Mouse (Mus musculus) heart, adult 10 weeks (tissue): ENCODE results near the gene Ap2b1. TPM values are rescaled to one million over a fixed set of nuclear protein-coding genes. Genes with fewer than 3 reads are reported as not detected.

Source experiments
- polyA plus RNA-seq: library from polyadenylated mRNA; stranded (reverse); fragments of 350-450 nt; fragmentation: Illumina TruSeq; extraction: RNeasy Lipid Tissue Mini Kit (QIAGEN cat#74804); gene quantifications from one replicate; pipeline ENCODE4 v1.2.3, GENCODE M21; 2014; ENCODE audit warnings: low read depth, low replicate concordance

The Ap2b1 gene
- polyA plus RNA-seq: 27.5 TPM

GRCm38 (mm10) chr11:83298225-83299195 is at the start of gene Ap2b1:
TSS of gene Ap2b1 (plus strand) at chr11:83299024.

GRCm38 (mm10) chr11:83286566-83286965 is 12.3 kb upstream of the Ap2b1 start, which contains the start of gene Slfn14:
TSS of gene Slfn14 (minus strand) at chr11:83286726.

GRCm38 (mm10) chr11:83302526-83303251 is 3.9 kb downstream of the Ap2b1 start, which contains the start of gene Pex12:
TSS of gene Pex12 (minus strand) at chr11:83302586.

GRCm38 (mm10) chr11:83409087-83409754 is 110.4 kb downstream of the Ap2b1 start, which contains the start of gene Rasl10b:
TSS of gene Rasl10b (plus strand) at chr11:83409137.

GRCm38 (mm10) chr11:83429355-83429754 is 130.5 kb downstream of the Ap2b1 start, which contains the start of gene Gas2l2:
TSS of gene Gas2l2 (minus strand) at chr11:83429455.

GRCm38 (mm10) chr11:83437377-83437776 is 138.6 kb downstream of the Ap2b1 start, which contains the start of gene 1700020L24Rik:
TSS of gene 1700020L24Rik (plus strand) at chr11:83437677.

Other genes starting within 250 kb of the Ap2b1 start
- 7.0 TPM for gene Slfn2, start 233.9 kb upstream of the Ap2b1 start, polyA plus RNA-seq
- 0.55 TPM for gene Slfn1, start 182.2 kb upstream of the Ap2b1 start, polyA plus RNA-seq
- gene Slfn4, start 123.8 kb upstream of the Ap2b1 start, polyA plus RNA-seq: 0.39 TPM
- 4.6 TPM for gene Slfn3, start 107.7 kb upstream of the Ap2b1 start, polyA plus RNA-seq
- not detected for gene Slfn14, start 12.3 kb upstream of the Ap2b1 start, polyA plus RNA-seq
- 10.0 TPM for gene Pex12, start 3.6 kb downstream of the Ap2b1 start, polyA plus RNA-seq
- gene Rasl10b, start 110.1 kb downstream of the Ap2b1 start, polyA plus RNA-seq: 46.8 TPM
- gene Gas2l2, start 130.4 kb downstream of the Ap2b1 start, polyA plus RNA-seq: not detected
- gene 1700020L24Rik, start 138.7 kb downstream of the Ap2b1 start, polyA plus RNA-seq: not detected
- gene Mmp28, start 164.0 kb downstream of the Ap2b1 start, polyA plus RNA-seq: 4.7 TPM
- 52.6 TPM for gene Taf15, start 174.1 kb downstream of the Ap2b1 start, polyA plus RNA-seq
- gene Heatr9, start 223.2 kb downstream of the Ap2b1 start, polyA plus RNA-seq: not detected
- 1.5 TPM for gene Ccl5, start 231.5 kb downstream of the Ap2b1 start, polyA plus RNA-seq